Mouse (Mus musculus) hindbrain, embryonic 16.5 days (tissue): Measurements from ENCODE around the gene Arhgef3. TPM values are rescaled to one million over a fixed set of nuclear protein-coding genes. Genes with fewer than 3 reads are reported as not detected.
"Not testable (repeated sequence)": the region's sequence is repeated elsewhere in the genome, so short reads cannot be mapped to it uniquely, and the experiment has no call there.

Experiments used
- ATAC-seq: fragments of 200-750 bp; cut with Nextera tagmentation; 2 replicates; pipeline ENCODE4 v1.8.0; 2017; ENCODE audit warnings: moderate TSS enrichment, moderate library complexity
- H3K27ac ChIP-seq: fragments of 300-500 bp; sonication (generic); 2 replicates; pipeline ENCODE4 v1.5.1; 2014; ENCODE audit warnings: low read depth, mild to moderate bottlenecking, control low read depth, low read length, moderate library complexity
- H3K27me3 ChIP-seq: fragments of 300-500 bp; sonication (generic); replicated peaks from 2 replicates; pipeline ENCODE4 v1.6.1; 2014; ENCODE audit warnings: low read length; ENCODE audit not compliant: control insufficient read depth, insufficient read depth
- H3K36me3 ChIP-seq: fragments of 300-500 bp; sonication (generic); 2 replicates; pipeline ENCODE4 v1.6.1; 2014; ENCODE audit warnings: mild to moderate bottlenecking, low read length, moderate library complexity, mixed read lengths; ENCODE audit not compliant: control insufficient read depth, insufficient read depth
- H3K4me1 ChIP-seq: fragments of 300-500 bp; sonication (generic); 2 replicates; pipeline ENCODE4 v1.6.1; 2014; ENCODE audit warnings: low read depth, low read length; ENCODE audit not compliant: control insufficient read depth, insufficient read depth
- H3K4me2 ChIP-seq: fragments of 300-500 bp; sonication (generic); 2 replicates; pipeline ENCODE4 v1.6.1; 2014; ENCODE audit warnings: mild to moderate bottlenecking, low read length, control low read depth, moderate library complexity
- H3K4me3 ChIP-seq: fragments of 300-500 bp; sonication (generic); 2 replicates; pipeline ENCODE4 v1.5.1; 2014; ENCODE audit warnings: mild to moderate bottlenecking, low read length, control low read depth, moderate library complexity
- H3K9ac ChIP-seq: fragments of 300-500 bp; sonication (generic); 2 replicates; pipeline ENCODE4 v1.6.1; 2014; ENCODE audit warnings: low read depth, mild to moderate bottlenecking, control low read depth, low read length, moderate library complexity
- H3K9me3 ChIP-seq: fragments of 300-500 bp; sonication (generic); 2 replicates; pipeline ENCODE4 v1.6.1; 2014; ENCODE audit warnings: mild to moderate bottlenecking, low read length, moderate library complexity; ENCODE audit not compliant: control insufficient read depth
- WGBS: fragments of 180-500 bp; shearing (Covaris S2); extraction: QIAGEN DNeasy Blood & Tissue Kit; methylation state at CpG from one replicate; pipeline ENCODE4 v1.1.7; 2014; 5-methylcytosine and 5-hydroxymethylcytosine counted together
- polyA plus RNA-seq: library from polyadenylated mRNA; unstranded; fragments of >200 nt; fragmentation: Nextera tagmentation; extraction: Ambion mirVana; gene quantifications from 2 replicates; pipeline ENCODE4 v1.2.1, GENCODE M21; 2015

Gene Arhgef3
- polyA plus RNA-seq, 1 experiment from 2014 or later: 18.4 TPM

DNA sequence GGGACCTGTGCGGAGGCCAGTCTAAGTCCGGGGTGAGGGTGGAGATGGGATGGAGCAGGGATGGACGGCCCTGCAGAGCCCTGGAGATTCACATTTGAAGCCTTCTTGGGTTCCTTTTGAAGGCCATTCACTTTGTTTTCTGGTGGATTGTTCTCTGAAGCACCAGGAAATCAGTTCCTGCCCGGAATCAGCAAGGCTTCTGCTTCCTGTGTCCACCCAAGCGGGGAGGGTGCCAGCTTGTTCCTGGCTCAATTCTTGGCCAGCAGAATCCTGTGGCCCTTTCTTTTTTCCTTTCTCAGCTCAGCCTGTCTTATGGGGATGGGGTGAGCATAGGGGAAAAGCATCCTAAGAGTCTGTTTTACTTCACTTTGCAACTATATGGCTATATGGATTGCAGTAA lies 131.7 kb downstream of the Arhgef3 start:
- Histone ChIP-seq H3K9me3 (no peaks in the 10 kb centered on the region), H3K4me2 (no peak overlapping the region), H3K27me3 (no peaks in the 10 kb centered on the region), H3K4me1 (no peaks in the 10 kb centered on the region), H3K9ac (no peak overlapping the region), H3K4me3 (no peak overlapping the region), H3K36me3 (no peaks in the 10 kb centered on the region), H3K27ac (no peak overlapping the region)
- no peak for ATAC-seq
- 83% methylated on average over 5 of the region's 5 CpGs for WGBS

- not testable (repeated sequence) for H3K9ac ChIP-seq, H3K27me3 ChIP-seq, H3K36me3 ChIP-seq, H3K4me3 ChIP-seq, H3K9me3 ChIP-seq, H3K4me1 ChIP-seq, ATAC-seq, H3K4me2 ChIP-seq, H3K27ac ChIP-seq
- 94% methylated on average over 10 of the region's 10 CpGs for WGBS
These were observed 132.2 kb downstream of the Arhgef3 start for GRCm38 (mm10) chr14:27246948-27247347.

GRCm38 (mm10) chr14:27249121-27249520 lies 134.4 kb downstream of the Arhgef3 start:
- H3K27ac ChIP-seq: no peak overlapping the region
- ATAC-seq: no peak
- H3K9me3 ChIP-seq: no peaks in the 10 kb centered on the region
- H3K4me3 ChIP-seq: no peak overlapping the region
- no peak overlapping the region for H3K9ac ChIP-seq
- H3K27me3 ChIP-seq: no peaks in the 10 kb centered on the region
- no peak overlapping the region for H3K4me2 ChIP-seq
- WGBS: 92% methylated on average over 1 of the region's 1 CpGs
- H3K4me1 ChIP-seq: no peaks in the 10 kb centered on the region
- no peaks in the 10 kb centered on the region for H3K36me3 ChIP-seq

DNA sequence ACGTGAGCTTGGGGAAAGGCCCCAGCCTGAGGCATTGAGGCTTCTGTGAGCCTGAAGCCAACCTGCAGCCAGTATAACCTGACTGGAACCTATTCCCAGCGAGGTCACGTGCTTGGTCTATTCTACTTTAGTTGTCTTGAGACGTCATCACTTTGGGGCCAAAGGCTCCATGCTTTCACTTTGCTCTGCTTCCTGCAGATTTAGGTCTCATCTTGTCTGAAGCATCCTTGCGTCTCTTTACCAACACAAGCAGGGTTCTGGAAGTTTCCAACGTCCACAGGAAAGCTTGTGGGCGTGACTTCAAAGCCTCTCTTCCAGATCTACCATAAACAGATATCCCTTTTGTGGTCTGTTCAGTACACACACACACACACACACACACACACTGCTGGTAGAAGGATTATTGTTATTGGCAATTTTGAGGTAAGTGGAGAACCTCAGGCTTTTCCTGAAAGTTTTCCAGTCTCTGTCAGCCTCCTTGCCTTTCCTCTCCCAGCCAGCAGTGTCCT lies 135.6 kb downstream of the Arhgef3 start:
- Histone ChIP-seq H3K4me3 (no peak overlapping the region), H3K9me3 (no peaks in the 10 kb centered on the region), H3K4me1 (no peaks in the 10 kb centered on the region), H3K9ac (no peak overlapping the region), H3K27ac (no peak overlapping the region), H3K36me3 (no peaks in the 10 kb centered on the region), H3K4me2 (no peak overlapping the region), H3K27me3 (no peaks in the 10 kb centered on the region)
- no peak for ATAC-seq
- WGBS: 89% methylated on average over 7 of the region's 7 CpGs

DNA sequence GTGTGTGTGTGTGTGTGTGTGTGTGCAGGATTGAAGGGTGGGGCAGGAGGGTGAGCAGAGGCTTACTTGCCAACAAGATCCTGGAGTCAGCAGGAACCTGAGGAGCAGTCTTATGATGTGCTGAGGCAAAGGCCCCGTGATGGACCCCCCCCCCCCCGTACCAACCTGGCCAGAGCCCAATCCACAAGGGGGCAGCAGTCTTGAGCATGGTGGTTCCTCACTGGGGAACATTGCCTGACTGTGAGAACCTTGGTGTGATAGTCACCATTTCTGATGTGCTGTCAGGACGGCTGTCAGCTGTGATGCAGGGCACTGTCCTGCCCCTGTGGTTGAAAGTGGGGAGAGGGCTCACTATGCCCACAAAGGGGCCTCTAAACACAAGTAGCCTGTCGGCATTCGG lies 138.7 kb downstream of the Arhgef3 start:
- 89% methylated on average over 5 of the region's 5 CpGs for WGBS

DNA sequence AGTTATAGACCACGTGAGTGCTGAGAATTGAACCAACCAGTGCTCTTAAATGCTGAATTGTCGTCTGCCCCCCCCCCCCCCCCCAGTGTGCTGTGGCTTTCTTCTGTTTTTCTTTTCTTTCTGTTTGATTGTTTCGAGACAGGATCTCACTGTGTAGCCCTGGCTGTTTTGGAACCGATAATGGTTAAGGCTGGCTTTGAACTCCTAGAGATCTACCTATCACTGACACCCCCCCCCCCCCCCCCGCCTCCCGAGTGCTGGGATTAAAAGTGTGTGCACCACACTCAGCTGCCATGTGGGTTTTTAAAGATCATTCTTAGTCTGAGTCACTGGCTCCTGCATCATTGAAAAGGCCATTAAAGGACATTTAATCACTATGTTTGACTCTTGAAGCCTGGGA lies 147.7 kb downstream of the Arhgef3 start:
- no peaks in the 10 kb centered on the region for H3K9me3 ChIP-seq
- WGBS: 50% methylated on average over 5 of the region's 6 CpGs
- no peak overlapping the region for H3K4me2 ChIP-seq
- no peak overlapping the region for H3K9ac ChIP-seq
- no peak overlapping the region for H3K27ac ChIP-seq
- no peaks in the 10 kb centered on the region for H3K36me3 ChIP-seq
- no peak for ATAC-seq
- H3K27me3 ChIP-seq: no peaks in the 10 kb centered on the region
- no peaks in the 10 kb centered on the region for H3K4me1 ChIP-seq
- no peak overlapping the region for H3K4me3 ChIP-seq

More for the DNA sequence above, 138.7 kb downstream of the Arhgef3 start:
- H3K27me3 ChIP-seq: no peaks in the 10 kb centered on the region
- no peaks in the 10 kb centered on the region for H3K4me1 ChIP-seq
- H3K4me3 ChIP-seq: no peak overlapping the region
- no peak for ATAC-seq
- H3K9ac ChIP-seq: no peak overlapping the region
- H3K27ac ChIP-seq: no peak overlapping the region
- H3K4me2 ChIP-seq: no peak overlapping the region
- no peaks in the 10 kb centered on the region for H3K9me3 ChIP-seq
- no peaks in the 10 kb centered on the region for H3K36me3 ChIP-seq

DNA sequence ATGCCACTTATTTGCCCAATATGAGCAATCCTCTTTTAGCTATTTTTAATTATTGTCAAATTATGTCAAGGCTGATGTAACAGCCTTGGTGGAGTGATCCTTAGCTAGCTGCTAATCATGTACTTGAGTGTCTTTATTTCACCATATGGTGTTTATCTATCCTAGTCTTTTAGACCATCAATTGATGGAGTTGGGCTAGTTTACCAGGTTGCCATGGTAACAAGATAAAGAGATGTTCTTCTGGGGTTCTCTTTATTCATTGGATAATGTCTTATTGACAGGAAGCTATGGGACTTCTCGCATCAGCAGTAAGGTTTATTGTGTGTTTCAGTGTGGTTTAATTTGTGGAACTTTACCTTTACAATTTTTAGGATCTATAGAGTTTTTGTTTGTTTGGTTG lies 151.9 kb downstream of the Arhgef3 start:
- Histone ChIP-seq H3K36me3 (no peaks in the 10 kb centered on the region), H3K27me3 (no peaks in the 10 kb centered on the region), H3K4me3 (no peak overlapping the region), H3K4me2 (no peak overlapping the region), H3K4me1 (0 out of 2 replicates have a peak, but pooled peaks cover 2% of the 10 kb centered on the region), H3K9ac (no peak overlapping the region), H3K9me3 (no peaks in the 10 kb centered on the region), H3K27ac (no peak overlapping the region)
- ATAC-seq: no peak
- 33% methylated on average over 1 of the region's 1 CpGs for WGBS

DNA sequence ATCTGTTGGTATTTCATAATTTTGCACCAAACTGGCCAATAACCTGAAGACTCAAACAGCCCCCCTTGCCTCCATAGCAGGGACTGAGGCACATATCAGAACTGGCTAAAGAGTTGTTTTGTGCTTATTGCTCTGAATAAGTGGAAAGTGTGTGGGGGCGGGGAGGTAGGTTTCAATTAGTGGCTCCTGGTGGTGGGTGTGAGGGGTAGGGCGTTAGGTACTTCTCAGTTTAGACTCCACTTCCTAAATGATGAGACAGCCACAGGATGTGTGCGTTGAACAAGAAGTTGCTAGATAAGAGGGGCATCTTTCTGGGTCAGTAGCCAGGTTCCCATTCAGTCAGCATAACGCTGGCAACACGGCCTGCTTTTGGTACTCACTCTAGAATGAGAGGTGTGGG lies 153.4 kb downstream of the Arhgef3 start:
- peaks cover 8% of the 10 kb centered on the region for H3K4me1 ChIP-seq
- H3K27me3 ChIP-seq: no peaks in the 10 kb centered on the region
- H3K4me2 ChIP-seq: no peak overlapping the region
- no peaks in the 10 kb centered on the region for H3K36me3 ChIP-seq
- H3K9ac ChIP-seq: no peak overlapping the region
- H3K9me3 ChIP-seq: no peaks in the 10 kb centered on the region
- no peak overlapping the region for H3K27ac ChIP-seq
- WGBS: 64% methylated on average over 5 of the region's 5 CpGs
- no peak overlapping the region for H3K4me3 ChIP-seq
- ATAC-seq: no peak

DNA sequence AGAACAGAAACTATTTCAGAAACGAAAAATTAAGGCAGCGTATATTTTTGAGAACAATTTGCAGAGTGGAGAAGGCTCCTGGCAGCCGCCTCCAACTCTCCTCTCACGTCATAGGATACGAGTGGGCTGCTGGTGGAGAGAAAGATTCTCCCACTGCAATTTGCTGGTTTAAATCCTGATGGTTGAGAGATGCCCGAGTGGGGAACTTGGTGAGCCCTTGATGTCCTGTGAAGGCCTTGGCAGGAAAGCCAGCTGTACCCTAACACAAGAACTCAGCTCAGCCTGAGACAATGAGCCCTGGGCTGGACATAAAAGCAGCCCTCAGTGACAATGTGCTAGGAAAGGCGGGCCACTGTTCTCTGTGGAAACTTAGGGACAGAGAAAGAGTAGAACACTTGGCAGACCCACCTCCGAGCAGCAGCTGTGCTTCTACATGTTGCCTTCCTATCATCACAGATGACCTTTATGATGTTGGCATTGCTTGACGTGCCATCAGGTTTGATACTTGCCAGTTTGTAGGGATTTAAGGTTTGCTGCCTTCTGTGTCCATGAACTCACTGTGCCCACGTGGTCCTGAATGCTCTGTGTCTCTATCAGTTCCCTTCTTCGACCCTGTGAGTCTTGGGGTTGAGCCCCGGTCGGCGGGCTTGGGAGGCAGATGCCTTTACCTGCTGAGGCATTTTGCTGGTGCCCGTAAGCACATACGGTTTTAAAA lies 154.4 kb downstream of the Arhgef3 start:
- 88% methylated on average over 16 of the region's 16 CpGs for WGBS
- no peak for ATAC-seq
- Histone ChIP-seq H3K27me3 (no peaks in the 10 kb centered on the region), H3K27ac (no peak overlapping the region), H3K9ac (no peak overlapping the region), H3K9me3 (no peaks in the 10 kb centered on the region), H3K4me3 (no peak overlapping the region), H3K36me3 (no peaks in the 10 kb centered on the region), H3K4me2 (no peak overlapping the region), H3K4me1 (peaks cover 8% of the 10 kb centered on the region)
